In genomic region chr5:110434816-110435215, GRCm38 (mm10) we compare ENCODE assay signal across 13 mouse cellular contexts. TPM values are rescaled to one million over a fixed set of nuclear protein-coding genes. Genes with fewer than 3 reads are reported as not detected.
DNase-seq lines count a peak whose midpoint lies in the region; ATAC-seq and TF ChIP-seq lines count a peak whose summit lies in the region.
"Had no signal": no experiment of that assay in that cellular context is flagged by ENCODE, and none has a peak within 500 bp of the region (broad histone marks: within the 10 kb centered on the region; RNA-seq: fewer than 3 reads in every experiment).

No protein-coding gene starts in this region.

- H3K27ac ChIP-seq in forebrain, embryonic 12.5 days: no peak overlapping the region
- no peak overlapping the region for H3K27ac ChIP-seq in forebrain, embryonic 11.5 days (ENCODE audit: low read depth, low read length)
- no peak overlapping the region for H3K27ac ChIP-seq in lung, postnatal 0 days (ENCODE audit: low read length)
- H3K27ac ChIP-seq: limb, embryonic 15.5 days had no signal

- H3K4me1 ChIP-seq in forebrain, embryonic 12.5 days: peaks cover 27% of the 10 kb centered on the region
- 0 out of 2 replicates have a peak, but pooled peaks cover 7% of the 10 kb centered on the region for H3K4me1 ChIP-seq in forebrain, embryonic 11.5 days (replicated peaks; ENCODE audit: control insufficient read depth, insufficient read depth, low read length)
- H3K4me1 ChIP-seq in lung, postnatal 0 days (ENCODE audit: insufficient read depth, low read depth, low read length): peaks cover 6% of the 10 kb centered on the region

- H3K27me3 ChIP-seq in forebrain, embryonic 12.5 days: no peaks in the 10 kb centered on the region
- no peaks in the 10 kb centered on the region for H3K27me3 ChIP-seq in forebrain, embryonic 11.5 days (ENCODE audit: control insufficient read depth, insufficient read depth, low read length)
- H3K27me3 ChIP-seq in lung, postnatal 0 days (replicated peaks; ENCODE audit: insufficient read depth, low read length): no peaks in the 10 kb centered on the region
- no peaks in the 10 kb centered on the region for H3K27me3 ChIP-seq in splenic B cell, adult 2 months (ENCODE audit: control insufficient read depth, insufficient read depth, low read length, poor library complexity, severe bottlenecking)
- H3K27me3 ChIP-seq: limb, embryonic 15.5 days had no signal

- TF ChIP-seq EP300 in lung, postnatal 0 days (IDR thresholded peaks at IDR 0.05): no peak

- peak; percentile 58 for TF ChIP-seq CTCF in lung, postnatal 0 days (IDR thresholded peaks at IDR 0.05)

- H3K9ac ChIP-seq in forebrain, embryonic 12.5 days: no peak overlapping the region
- H3K9ac ChIP-seq in forebrain, embryonic 11.5 days (ENCODE audit: low read length): no peak overlapping the region
- H3K9ac ChIP-seq in lung, postnatal 0 days (replicated peaks; ENCODE audit: low read depth): no peak overlapping the region
- H3K9ac ChIP-seq: limb, embryonic 15.5 days had no signal

- H3K36me3 ChIP-seq in forebrain, embryonic 12.5 days (replicated peaks): peaks cover 31% of the 10 kb centered on the region
- H3K36me3 ChIP-seq in forebrain, embryonic 11.5 days (ENCODE audit: control insufficient read depth, insufficient read depth, low read length): no peaks in the 10 kb centered on the region; the same call in 1 of the 2 replicates
- peaks cover 12% of the 10 kb centered on the region for H3K36me3 ChIP-seq in lung, postnatal 0 days (ENCODE audit: insufficient read depth, low read length)
- no peaks in the 10 kb centered on the region; the same call in none of the 2 replicates for H3K36me3 ChIP-seq in splenic B cell, adult 2 months (ENCODE audit: control insufficient read depth, insufficient read depth, low read length, poor library complexity, severe bottlenecking)

- H3K4me3 ChIP-seq in forebrain, embryonic 12.5 days (replicated peaks): no peak overlapping the region
- H3K4me3 ChIP-seq in forebrain, embryonic 11.5 days (ENCODE audit: low read depth, low read length): no peak overlapping the region
- no peak overlapping the region for H3K4me3 ChIP-seq in lung, postnatal 0 days (ENCODE audit: low read depth, low read length)
- H3K4me3 ChIP-seq: limb, embryonic 15.5 days had no signal

- no peak for DNase-seq in forebrain, embryonic 11.5 days (ENCODE audit: low spot score)
- peak; percentile 58 for DNase-seq in lung, postnatal 0 days (ENCODE audit: low spot score)
- no peak for DNase-seq in lung, postnatal 14 days
- peak; percentile 46 for DNase-seq in embryo, embryonic 11 days
- peak; percentile 43 for DNase-seq in splenic B cell, adult 2 months (ENCODE audit: low read depth, low spot score)
- DNase-seq in layer of hippocampus, postnatal 36 days: no peak
- DNase-seq in testis, postnatal 14 days (ENCODE audit: low spot score): no peak
- DNase-seq: cerebellum, adult 11 months; gastrocnemius, postnatal 10 days; thymus, postnatal 14 days had no signal

- no peaks in the 10 kb centered on the region for H3K9me3 ChIP-seq in forebrain, embryonic 12.5 days
- no peaks in the 10 kb centered on the region for H3K9me3 ChIP-seq in forebrain, embryonic 11.5 days (ENCODE audit: control insufficient read depth, low read length)
- no peaks in the 10 kb centered on the region for H3K9me3 ChIP-seq in lung, postnatal 0 days (ENCODE audit: low read length)
- H3K9me3 ChIP-seq: limb, embryonic 15.5 days had no signal

- H3K4me2 ChIP-seq in forebrain, embryonic 12.5 days: no peak overlapping the region
- H3K4me2 ChIP-seq in forebrain, embryonic 11.5 days (ENCODE audit: low read depth, low read length, severe bottlenecking): no peak overlapping the region
- no peak overlapping the region for H3K4me2 ChIP-seq in lung, postnatal 0 days (replicated peaks; ENCODE audit: low read depth, low read length)
- H3K4me2 ChIP-seq: limb, embryonic 15.5 days had no signal

- 0 out of 2 replicates have a peak, but pooled peaks have one; percentile 53 for ATAC-seq in forebrain, embryonic 12.5 days (ENCODE audit: low FRiP score)
- no peak; the same call in 1 of the 2 replicates for ATAC-seq in forebrain, embryonic 11.5 days (replicated peaks; ENCODE audit: low FRiP score)
- ATAC-seq in lung, postnatal 0 days: no peak
- ATAC-seq: intestine, embryonic 16.5 days had no signal

RNA-seq across cellular contexts. Expression of gene Fbrsl1, which starts 13.5 kb away (rescaled TPM):
- polyA plus RNA-seq in forebrain, embryonic 12.5 days (2016; fragmentation: Nextera tagmentation; extraction: Ambion mirVana): 39.5 and 39.8 TPM in 2 replicates
- 39.5 and 41.1 TPM in 2 replicates for polyA plus RNA-seq in forebrain, embryonic 11.5 days (2014; fragmentation: Nextera tagmentation; extraction: Ambion mirVana)
- 9.0 and 10.4 TPM in 2 replicates for polyA plus RNA-seq in lung, postnatal 0 days (2015; fragmentation: Nextera tagmentation; extraction: Ambion mirVana)
- total RNA-seq in layer of hippocampus, postnatal 36 days (2021): 10 to 100 TPM; 78.1 to 89.6 TPM

Comparison
In these comparisons a context has a peak if more than half of its experiments do, and no peak if none do; other contexts are left out.
1. DNase-seq: peak in lung, postnatal 0 days (single experiment), embryo, embryonic 11 days (single experiment) and splenic B cell, adult 2 months (single experiment); none in forebrain, embryonic 11.5 days (single experiment), lung, postnatal 14 days (single experiment), layer of hippocampus, postnatal 36 days (0 of 2) and testis, postnatal 14 days (single experiment).